Mouse (Mus musculus): ENCODE measurements at regions not wholly inside any gene's neighbourhood (a gene's known extent, or its start where the extent isn't known, plus 50 kb on each side); places are given as distances from the start of the nearest gene placed in this dataset.
A peak's percentile ranks its signal among the peaks of the same experiment; 100 is the strongest.

- intact Hi-C loops (cut with DNase I): no loop called here
- DNase-seq (ENCODE audit: low spot score in 2 of 2): no peak
Measured at GRCm38 (mm10) chr15:28081147-28081546, 55.5 kb upstream of the Trio start.

- DNase-seq (ENCODE audit: low spot score in 2 of 2): no peak
- intact Hi-C loops (cut with DNase I): no loop called here
Measured at GRCm38 (mm10) chr15:28082411-28082810, 56.8 kb upstream of the Trio start.

DNA sequence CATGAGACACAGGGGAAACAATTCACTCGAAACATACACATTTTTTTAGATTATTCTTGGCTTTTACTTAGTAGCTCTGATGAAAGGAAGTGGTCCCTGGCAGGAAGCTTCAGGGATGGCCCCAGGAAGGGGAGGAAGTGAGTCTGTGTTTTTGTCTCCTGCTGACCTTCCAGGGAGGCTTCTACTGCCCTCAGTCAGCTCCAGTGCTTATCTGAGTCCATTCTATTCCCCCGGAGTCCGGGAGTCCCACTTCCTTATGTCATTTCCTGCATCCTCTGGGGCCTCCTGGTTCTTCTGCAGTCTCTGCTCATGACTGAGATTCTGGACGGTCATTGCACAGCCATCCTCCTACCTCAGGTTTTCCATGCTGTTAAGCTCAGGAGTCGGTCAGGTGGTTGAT lies 80.3 kb upstream of the Trio start:
- DNase-seq (ENCODE audit: low spot score in 2 of 2): no peak
- intact Hi-C loops (cut with DNase I): no loop called here

DNA sequence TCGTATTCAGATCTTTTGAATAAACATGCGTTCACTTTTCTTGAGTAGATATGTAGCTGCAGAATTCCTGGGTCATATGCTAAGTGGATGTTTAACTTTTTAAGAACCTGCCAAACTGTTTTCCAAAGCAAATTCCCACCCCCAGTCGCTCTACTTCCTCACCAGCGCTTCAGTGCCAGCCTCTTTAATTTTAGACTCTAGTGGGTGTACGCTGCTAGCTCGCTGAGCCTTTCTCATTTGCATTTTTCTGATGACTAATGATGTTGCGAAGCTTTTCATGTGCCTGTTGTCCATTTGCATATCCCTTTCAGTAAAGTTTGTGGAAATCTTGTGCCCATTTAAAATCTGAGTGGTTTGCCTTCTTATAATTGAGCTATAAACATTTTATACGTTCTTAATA lies 84.3 kb upstream of the Trio start:
- intact Hi-C loops (cut with DNase I): no loop called here

DNA sequence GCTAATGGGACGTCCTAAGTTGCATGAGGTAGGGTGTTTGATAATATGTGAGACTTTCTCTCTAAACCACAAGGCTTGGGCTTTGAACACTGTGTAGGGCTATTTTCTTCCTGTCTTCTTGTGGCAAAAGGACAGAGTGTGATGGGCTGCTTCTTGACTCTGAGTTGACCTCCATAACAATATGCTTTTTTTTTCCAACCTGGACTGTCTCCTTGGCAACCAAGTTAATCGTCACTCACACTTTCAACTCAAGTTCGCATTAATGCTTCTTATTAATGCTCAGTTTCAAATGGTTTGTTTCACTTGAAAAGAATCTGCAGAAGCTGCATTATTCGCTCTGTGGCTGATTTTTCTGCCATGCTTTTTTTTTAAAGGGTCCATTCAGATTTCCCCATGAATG lies 87.8 kb upstream of the Trio start:
- intact Hi-C loops (cut with DNase I): no loop called here
- DNase-seq (ENCODE audit: low spot score in 2 of 2): no peak

More for the DNA sequence above, 84.3 kb upstream of the Trio start:
- peak; percentile 28 to 49 for DNase-seq (ENCODE audit: low spot score in 2 of 2)

DNA sequence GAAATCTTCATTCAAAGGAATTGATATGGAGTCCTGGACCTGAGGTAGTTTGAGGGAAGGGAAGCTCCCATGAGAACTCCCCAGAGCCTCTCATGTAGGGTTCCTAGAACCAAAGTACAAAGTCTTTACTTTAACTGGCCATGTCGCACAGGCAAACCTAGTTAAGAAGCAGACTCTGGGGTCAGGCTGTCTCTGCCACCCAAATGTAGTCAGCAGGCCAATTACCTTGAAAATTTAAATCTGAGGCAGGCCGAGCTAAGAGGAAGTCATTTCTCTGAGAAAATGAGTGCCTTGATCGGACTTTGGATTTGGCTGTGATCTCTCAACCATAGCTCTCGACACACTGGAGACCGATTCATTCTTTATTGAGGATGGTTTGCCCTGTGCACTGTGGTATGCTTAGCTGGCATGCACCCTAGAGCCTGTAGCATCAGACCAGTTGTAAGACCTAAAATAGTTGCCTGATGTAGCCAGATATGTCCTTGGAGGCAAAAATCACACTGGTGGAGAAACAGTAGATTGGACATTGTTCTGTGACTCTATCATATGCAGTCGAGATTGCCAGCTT lies 88.6 kb upstream of the Trio start:
- intact Hi-C loops (cut with DNase I): no loop called here
- no peak for DNase-seq (ENCODE audit: low spot score in 2 of 2)

- intact Hi-C loops (cut with DNase I): no loop called here
Measured at GRCm38 (mm10) chr15:28126846-28127245, 76.7 kb upstream of the Dnah5 start.

DNA sequence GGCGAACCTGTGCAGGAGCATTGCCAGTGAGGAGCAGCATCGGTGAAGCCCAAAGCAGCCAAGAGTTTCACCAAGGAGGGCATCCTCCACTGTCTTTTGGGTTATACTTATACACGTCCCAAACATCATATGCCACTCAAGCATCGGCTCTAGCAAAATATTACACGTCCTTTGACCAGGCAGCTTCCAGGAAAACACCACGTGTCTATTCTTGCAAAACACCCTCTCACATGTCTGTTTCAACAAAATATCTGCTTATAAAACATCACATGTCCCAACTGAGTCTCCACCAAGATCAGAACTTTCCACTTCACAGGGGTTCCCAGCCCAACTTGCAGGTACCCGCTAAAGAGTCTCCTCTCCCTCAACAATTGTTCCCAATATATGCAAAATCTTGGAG lies 74.0 kb upstream of the Dnah5 start:
- intact Hi-C loops (cut with DNase I): no loop called here
- DNase-seq (ENCODE audit: low spot score in 2 of 2): no peak

More at GRCm38 (mm10) chr15:28126846-28127245, 76.7 kb upstream of the Dnah5 start:
- no peak for DNase-seq (ENCODE audit: low spot score in 2 of 2)

DNA sequence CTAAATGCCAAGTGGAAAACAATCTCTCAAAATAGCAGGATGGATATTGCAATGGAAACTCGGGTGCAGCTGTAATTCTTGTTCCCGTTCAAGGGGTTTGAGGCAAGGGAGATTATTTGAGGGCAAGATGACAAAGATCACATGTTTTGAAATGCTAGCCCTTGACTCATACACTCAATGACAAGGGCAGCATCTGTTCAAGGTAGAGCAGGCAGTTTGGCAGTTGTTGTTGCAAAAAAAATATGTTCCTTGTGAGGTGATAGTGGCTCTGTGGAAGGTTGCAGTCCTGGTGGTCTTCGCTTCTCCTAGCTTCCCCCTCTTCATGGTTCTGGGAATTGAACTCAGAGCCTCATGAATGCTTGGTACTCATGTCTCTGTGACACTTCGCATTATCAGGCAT lies 72.0 kb upstream of the Dnah5 start:
- no peak for DNase-seq (ENCODE audit: low spot score in 2 of 2)
- intact Hi-C loops (cut with DNase I): no loop called here

DNA sequence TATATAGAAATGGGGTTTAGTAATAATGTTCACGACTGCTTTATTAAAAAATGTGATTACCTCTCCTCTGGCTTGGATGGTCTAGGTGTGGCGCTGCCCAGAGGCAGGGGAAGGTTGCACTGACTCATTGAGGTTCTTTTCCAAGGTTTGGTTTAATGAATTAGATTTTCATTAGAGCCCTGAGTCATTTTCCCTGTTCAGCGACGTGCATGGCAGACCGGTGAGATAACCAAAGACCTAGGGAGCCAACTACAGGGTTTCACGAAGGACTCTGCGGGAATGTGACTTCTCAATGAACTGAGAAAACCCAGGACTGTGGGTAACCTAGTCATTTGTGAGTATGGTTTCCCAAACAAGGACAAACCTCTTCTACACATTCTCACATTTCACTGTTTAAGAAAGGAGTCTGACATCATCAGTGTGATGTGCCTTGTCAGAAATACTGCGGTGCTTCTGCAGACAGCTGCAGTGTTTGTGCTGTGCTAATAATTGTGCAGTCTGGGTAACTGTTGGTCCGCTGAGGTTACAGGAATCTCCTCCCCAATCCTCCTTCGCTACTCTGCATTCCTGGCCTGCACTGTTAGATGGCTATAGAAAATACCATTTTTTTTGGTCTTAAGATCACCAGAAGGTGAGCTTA lies 70.3 kb upstream of the Dnah5 start:
- intact Hi-C loops (cut with DNase I): no loop called here
- no peak for DNase-seq (ENCODE audit: low spot score in 2 of 2)

DNA sequence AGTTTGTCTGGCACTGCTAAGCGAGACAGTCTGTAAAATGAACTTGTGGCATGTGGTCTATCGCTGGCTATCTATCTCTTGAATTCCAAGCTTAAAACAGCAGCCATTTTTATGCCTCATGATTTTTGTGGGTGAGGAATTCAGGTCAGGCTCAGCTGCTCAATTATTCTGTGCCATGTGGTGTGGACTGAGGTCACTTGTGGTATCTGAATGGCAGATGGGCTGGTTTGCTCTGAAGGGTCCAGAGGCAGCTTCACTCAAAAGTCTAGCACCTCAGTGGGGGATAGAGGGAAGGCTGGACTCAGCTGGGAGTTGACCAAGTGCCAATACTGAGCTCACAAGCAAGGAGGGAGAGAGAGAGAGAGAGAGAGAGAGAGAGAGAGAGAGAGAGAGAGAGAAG lies 69.3 kb upstream of the Dnah5 start:
- intact Hi-C loops (cut with DNase I): no loop called here
- no peak for DNase-seq (ENCODE audit: low spot score in 2 of 2)

- intact Hi-C loops (cut with DNase I): no loop called here
- no peak for DNase-seq (ENCODE audit: low spot score in 2 of 2)
Measured at GRCm38 (mm10) chr15:28138806-28139205, 64.7 kb upstream of the Dnah5 start.

GRCm38 (mm10) chr15:28140301-28140700 lies 63.3 kb upstream of the Dnah5 start:
- no peak for DNase-seq (ENCODE audit: low spot score in 2 of 2)
- intact Hi-C loops (cut with DNase I): no loop called here

- intact Hi-C loops (cut with DNase I): no loop called here
Measured at GRCm38 (mm10) chr15:28141345-28141744, 62.2 kb upstream of the Dnah5 start.

DNA sequence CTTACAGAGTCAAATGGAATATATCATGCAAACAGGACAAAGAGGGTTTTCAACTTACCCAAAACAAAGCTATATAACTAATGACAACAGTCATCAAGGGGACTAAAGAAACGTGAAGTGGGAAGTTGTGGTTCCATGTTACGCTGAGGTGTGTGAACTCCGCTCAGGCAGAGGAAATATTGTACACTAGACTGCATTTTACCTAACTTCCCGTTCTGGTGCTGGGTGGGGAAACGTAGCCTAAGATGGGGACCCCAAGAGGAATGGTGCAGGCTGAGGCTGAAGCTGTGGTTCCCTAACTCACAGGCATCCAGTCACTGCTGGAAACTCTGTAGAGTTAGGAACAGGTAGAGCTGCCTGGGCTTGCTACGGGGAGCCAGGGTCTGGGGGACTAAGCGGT lies 59.3 kb upstream of the Dnah5 start:
- intact Hi-C loops (cut with DNase I): no loop called here
- DNase-seq (ENCODE audit: low spot score in 2 of 2): no peak

More at GRCm38 (mm10) chr15:28141345-28141744, 62.2 kb upstream of the Dnah5 start:
- DNase-seq (ENCODE audit: low spot score in 2 of 2): no peak

GRCm38 (mm10) chr15:28144846-28145245 lies 58.7 kb upstream of the Dnah5 start:
- intact Hi-C loops (cut with DNase I): no loop called here

DNA sequence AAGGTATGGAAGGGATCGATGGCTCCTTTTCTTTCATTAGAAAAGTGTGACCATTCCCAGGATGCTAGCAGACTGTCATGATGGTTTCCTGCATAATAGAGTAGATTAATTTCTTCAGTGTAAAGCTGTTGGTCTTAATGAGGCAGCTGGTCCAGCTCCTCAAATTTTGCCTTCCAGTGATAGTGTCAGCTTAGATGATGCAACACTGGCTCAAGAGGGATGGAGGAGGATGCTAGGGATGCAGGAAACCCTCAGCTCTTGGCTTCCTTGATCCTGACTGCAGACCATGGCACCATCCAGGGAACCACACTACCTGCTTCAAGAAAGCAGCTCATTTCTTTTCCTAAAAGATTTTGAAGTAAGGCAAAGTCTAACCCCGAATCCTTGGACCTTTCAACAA lies 51.9 kb upstream of the Dnah5 start:
- intact Hi-C loops (cut with DNase I): no loop called here

More at GRCm38 (mm10) chr15:28144846-28145245, 58.7 kb upstream of the Dnah5 start:
- DNase-seq (ENCODE audit: low spot score in 2 of 2): no peak

More for the DNA sequence above, 51.9 kb upstream of the Dnah5 start:
- DNase-seq (ENCODE audit: low spot score in 2 of 2): no peak

All from left cerebral cortex, postnatal 36 days (tissue).